Mouse (Mus musculus) layer of hippocampus, adult 2 months (tissue): ENCODE results near the gene Ntm. TPM values are rescaled to one million over a fixed set of nuclear protein-coding genes. Genes with fewer than 3 reads are reported as not detected.

Experiments
- DNase-seq, 2 experiments: peaks; one replicate each; pipeline ENCODE4 v3.0.0; 2022; ENCODE audit warnings: low spot score in 2 of 2
- H3K27ac ChIP-seq: fragments of 200-600 bp; 2 replicates; pipeline ENCODE4 v1.8.1; 2022
- H3K4me3 ChIP-seq: fragments of 200-600 bp; 2 replicates; pipeline ENCODE4 v1.8.1; 2022; ENCODE audit warnings: mild to moderate bottlenecking
- CTCF ChIP-seq: fragments of 200-600 bp; conservative IDR thresholded peaks from 2 replicates; pipeline ENCODE4 v1.8.1; 2022; ENCODE audit warnings: antibody characterized with exemption, mild to moderate bottlenecking, moderate library complexity
- total RNA-seq, 2 experiments: library from RNA; stranded (reverse); gene quantifications; 2 replicates each; pipeline ENCODE4 v1.2.3; 2021

Gene Ntm
- total RNA-seq, 2 experiments from 2014 or later, result 132 to 141 TPM

GRCm38 (mm10) chr9:29776542-29776941 is 186.4 kb downstream of the Ntm start:
- TF ChIP-seq CTCF, result no peak
- no peak for DNase-seq
- no peak overlapping the region for H3K4me3 ChIP-seq
- H3K27ac ChIP-seq, result no peak overlapping the region

- TF ChIP-seq CTCF, result no peak
- DNase-seq, result no peak
- Histone ChIP-seq H3K27ac (no peak overlapping the region), H3K4me3 (no peak overlapping the region)
Measured at GRCm38 (mm10) chr9:29776030-29776429, 186.9 kb downstream of the Ntm start.

- H3K4me3 ChIP-seq, result no peak overlapping the region
- DNase-seq, result peak in 1 of 2 experiments; percentile 56
- TF ChIP-seq CTCF, result no peak
- H3K27ac ChIP-seq, result no peak overlapping the region; the same call in 1 of the 2 replicates
Measured at GRCm38 (mm10) chr9:29772625-29773388, 190.1 kb downstream of the Ntm start.

- DNase-seq, result no peak
- Histone ChIP-seq H3K27ac (no peak overlapping the region), H3K4me3 (no peak overlapping the region)
- TF ChIP-seq CTCF, result no peak
Measured at GRCm38 (mm10) chr9:29771870-29772269, 191.1 kb downstream of the Ntm start.

GRCm38 (mm10) chr9:29771071-29771785 is 191.7 kb downstream of the Ntm start:
- TF ChIP-seq CTCF, result no peak
- no peak for DNase-seq
- no peak overlapping the region for H3K27ac ChIP-seq

GRCm38 (mm10) chr9:29769361-29769760 is 193.6 kb downstream of the Ntm start:
- DNase-seq, result no peak
- no peak for TF ChIP-seq CTCF

More at GRCm38 (mm10) chr9:29771071-29771785, 191.7 kb downstream of the Ntm start:
- H3K4me3 ChIP-seq, result no peak overlapping the region

GRCm38 (mm10) chr9:29765990-29766980 is 196.7 kb downstream of the Ntm start:
- Histone ChIP-seq H3K27ac (no peak overlapping the region), H3K4me3 (no peak overlapping the region)
- DNase-seq, result no peak
- TF ChIP-seq CTCF, result no peak

More at GRCm38 (mm10) chr9:29769361-29769760, 193.6 kb downstream of the Ntm start:
- no peak overlapping the region for H3K4me3 ChIP-seq
- no peak overlapping the region for H3K27ac ChIP-seq

GRCm38 (mm10) chr9:29763338-29763737 is 199.6 kb downstream of the Ntm start:
- Histone ChIP-seq H3K4me3 (no peak overlapping the region), H3K27ac (no peak overlapping the region)
- no peak for TF ChIP-seq CTCF
- DNase-seq, result no peak

- TF ChIP-seq CTCF, result no peak
- no peak overlapping the region for H3K4me3 ChIP-seq
- H3K27ac ChIP-seq, result no peak overlapping the region
- no peak for DNase-seq
Measured at GRCm38 (mm10) chr9:29761952-29762586, 200.9 kb downstream of the Ntm start.

GRCm38 (mm10) chr9:29761511-29761910 is 201.4 kb downstream of the Ntm start:
- no peak for DNase-seq
- no peak for TF ChIP-seq CTCF
- Histone ChIP-seq H3K27ac (no peak overlapping the region), H3K4me3 (no peak overlapping the region)

- DNase-seq, result no peak
- Histone ChIP-seq H3K27ac (no peak overlapping the region), H3K4me3 (no peak overlapping the region)
- no peak for TF ChIP-seq CTCF
Measured at GRCm38 (mm10) chr9:29759940-29760339, 203.0 kb downstream of the Ntm start.

- H3K27ac ChIP-seq, result no peak overlapping the region
- no peak for TF ChIP-seq CTCF
- no peak for DNase-seq
- H3K4me3 ChIP-seq, result no peak overlapping the region
Measured at GRCm38 (mm10) chr9:29759060-29759459, 203.9 kb downstream of the Ntm start.
